Mouse (Mus musculus) liver, embryonic 11.5 days (tissue): Measurements from ENCODE around the gene Mplkip. TPM values are rescaled to one million over a fixed set of nuclear protein-coding genes. Genes with fewer than 3 reads are reported as not detected.

Experiments used
- ATAC-seq: fragments of 200-750 bp; cut with Nextera tagmentation; replicated peaks from 2 replicates; pipeline ENCODE4 v1.8.0; 2017; ENCODE audit warnings: moderate number of reproducible peaks, mild to moderate bottlenecking, moderate TSS enrichment, moderate library complexity; ENCODE audit not compliant: low FRiP score
- DNase-seq: peaks from one replicate; pipeline ENCODE4 v3.0.0-alpha.2; 2017; ENCODE audit warnings: low spot score
- H3K27ac ChIP-seq: fragments of 300-500 bp; sonication (generic); 2 replicates; pipeline ENCODE4 v1.5.1; 2014; ENCODE audit warnings: mild to moderate bottlenecking, low read depth, low read length, control low read depth
- H3K27me3 ChIP-seq: fragments of 300-500 bp; sonication (generic); replicated peaks from 2 replicates; pipeline ENCODE4 v1.6.1; 2014; ENCODE audit warnings: low read length, mixed read lengths; ENCODE audit not compliant: control insufficient read depth, insufficient read depth
- H3K36me3 ChIP-seq: fragments of 300-500 bp; sonication (generic); 2 replicates; pipeline ENCODE4 v1.6.1; 2014; ENCODE audit warnings: mild to moderate bottlenecking, low read length, moderate library complexity, mixed read lengths; ENCODE audit not compliant: control insufficient read depth, insufficient read depth
- H3K4me1 ChIP-seq: fragments of 300-500 bp; sonication (generic); replicated peaks from 2 replicates; pipeline ENCODE4 v1.6.1; 2014; ENCODE audit warnings: low read length, mixed read lengths; ENCODE audit not compliant: control insufficient read depth, insufficient read depth
- H3K4me2 ChIP-seq: fragments of 300-500 bp; sonication (generic); 2 replicates; pipeline ENCODE4 v1.6.1; 2014; ENCODE audit warnings: mild to moderate bottlenecking, control low read depth, moderate library complexity
- H3K4me3 ChIP-seq: fragments of 300-500 bp; sonication (generic); 2 replicates; pipeline ENCODE4 v1.5.1; 2014; ENCODE audit warnings: low read depth, low read length, control low read depth
- H3K9ac ChIP-seq: fragments of 300-500 bp; sonication (generic); 2 replicates; pipeline ENCODE4 v1.6.1; 2014; ENCODE audit warnings: low read depth, low read length, control low read depth
- H3K9me3 ChIP-seq: fragments of 300-500 bp; sonication (generic); 2 replicates; pipeline ENCODE4 v1.6.1; 2016; ENCODE audit warnings: low read length, inconsistent platforms, mixed read lengths; ENCODE audit not compliant: control insufficient read depth
- WGBS: fragments of 180-500 bp; shearing (Covaris S2); extraction: QIAGEN DNeasy Blood & Tissue Kit; methylation state at CpG from one replicate; pipeline ENCODE4 v1.1.7; 2014; 5-methylcytosine and 5-hydroxymethylcytosine counted together
- polyA plus RNA-seq: library from polyadenylated mRNA; unstranded; fragments of >200 nt; fragmentation: Nextera tagmentation; extraction: Ambion mirVana; gene quantifications from 2 replicates; pipeline ENCODE4 v1.2.1, GENCODE M21; 2014

Mplkip gene
- 55.7 and 63.6 TPM in 2 replicates for polyA plus RNA-seq

- ATAC-seq, result peak; percentile 97
- under 1% methylated on average over 65 of the region's 66 CpGs for WGBS
These were observed at the start of gene Mplkip, which contains the start of gene Sugct for GRCm38 (mm10) chr13:17694911-17695699. Mplkip (plus strand) TSS chr13:17695192. Sugct (minus strand) TSS chr13:17695553.

DNA sequence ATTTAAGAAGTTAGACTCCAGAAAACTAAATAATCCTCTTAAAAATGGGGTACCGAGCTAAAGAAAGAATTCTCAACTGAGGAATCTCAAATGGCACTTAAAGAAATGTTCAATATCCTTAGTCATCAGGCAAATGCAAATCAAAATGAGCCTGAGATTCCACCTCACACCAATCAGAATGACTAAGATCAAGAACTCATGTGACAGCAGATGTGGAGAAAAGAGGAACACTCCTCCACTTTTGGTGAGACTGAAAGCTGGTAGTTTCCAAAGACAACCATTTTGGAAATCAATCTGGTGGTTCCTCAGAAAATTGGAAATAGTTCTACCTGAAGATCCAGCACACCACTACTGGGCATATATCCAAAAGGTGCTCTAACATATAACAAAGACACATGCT is 27.6 kb upstream of the Mplkip start:
- Histone ChIP-seq H3K4me2 (no peak overlapping the region), H3K27ac (no peak overlapping the region), H3K27me3 (no peaks in the 10 kb centered on the region), H3K9ac (no peak overlapping the region), H3K4me1 (no peaks in the 10 kb centered on the region), H3K36me3 (no peaks in the 10 kb centered on the region), H3K9me3 (no peaks in the 10 kb centered on the region), H3K4me3 (no peak overlapping the region)
- no peak for DNase-seq
- WGBS, result 83% methylated on average over 1 of the region's 1 CpGs
- no peak for ATAC-seq

More at GRCm38 (mm10) chr13:17694911-17695699, at the start of gene Mplkip, which contains the start of gene Sugct:
- Histone ChIP-seq H3K4me3 (peak within 1 kb of the TSS; percentile 83), H3K9me3 (no peaks in the 10 kb centered on the region), H3K27me3 (no peaks in the 10 kb centered on the region), H3K36me3 (no peaks in the 10 kb centered on the region), H3K4me2 (peak within 1 kb of the TSS; percentile 71), H3K27ac (peak within 1 kb of the TSS; percentile 92), H3K4me1 (peaks cover 4% of the 10 kb centered on the region; the same call in 1 of the 2 replicates), H3K9ac (peak within 1 kb of the TSS; percentile 95)
- DNase-seq, result peak; percentile 100

- Histone ChIP-seq H3K9ac (no peak overlapping the region), H3K27me3 (no peaks in the 10 kb centered on the region), H3K9me3 (no peaks in the 10 kb centered on the region), H3K4me2 (no peak overlapping the region), H3K27ac (no peak overlapping the region), H3K4me3 (no peak overlapping the region), H3K36me3 (no peaks in the 10 kb centered on the region), H3K4me1 (no peaks in the 10 kb centered on the region)
- ATAC-seq (peak; percentile 76), DNase-seq (no peak)
- WGBS, result 49% methylated on average over 1 of the region's 1 CpGs
These were observed 23.9 kb upstream of the Mplkip start for GRCm38 (mm10) chr13:17671122-17671521.

- Histone ChIP-seq H3K36me3 (no peaks in the 10 kb centered on the region), H3K4me2 (no peak overlapping the region), H3K27ac (no peak overlapping the region), H3K4me1 (peaks cover 4% of the 10 kb centered on the region; the same call in 1 of the 2 replicates), H3K9me3 (no peaks in the 10 kb centered on the region), H3K4me3 (no peak overlapping the region), H3K9ac (no peak overlapping the region), H3K27me3 (no peaks in the 10 kb centered on the region)
- no peak for DNase-seq
- no peak for ATAC-seq
These were observed 5.5 kb upstream of the Mplkip start for GRCm38 (mm10) chr13:17689461-17689860.

DNA sequence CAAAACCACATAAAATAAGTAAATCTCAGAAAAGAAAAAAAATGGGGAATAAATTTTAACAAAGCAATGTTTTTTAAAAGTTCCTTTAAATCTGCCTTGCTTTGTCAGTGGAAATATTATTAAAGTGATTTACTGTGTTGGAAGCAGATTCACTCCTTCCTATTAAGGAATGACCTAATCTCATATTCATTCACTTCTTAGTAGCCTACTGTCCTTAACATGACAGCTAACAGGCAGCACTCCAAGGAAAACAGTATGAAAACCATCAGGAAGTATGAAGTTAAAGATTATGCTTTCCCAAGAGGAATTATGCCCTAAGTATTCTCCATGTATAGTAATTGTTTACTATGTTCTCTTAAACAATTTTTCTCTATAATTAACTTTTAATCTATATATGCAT is 4.3 kb upstream of the Mplkip start:
- Histone ChIP-seq H3K4me2 (no peak overlapping the region), H3K4me1 (peaks cover 4% of the 10 kb centered on the region; the same call in 1 of the 2 replicates), H3K4me3 (no peak overlapping the region), H3K36me3 (no peaks in the 10 kb centered on the region), H3K27ac (no peak overlapping the region), H3K9me3 (no peaks in the 10 kb centered on the region), H3K9ac (no peak overlapping the region), H3K27me3 (no peaks in the 10 kb centered on the region)
- ATAC-seq, result no peak
- DNase-seq, result no peak

GRCm38 (mm10) chr13:17691436-17691835 is 3.6 kb upstream of the Mplkip start:
- Histone ChIP-seq H3K4me1 (peaks cover 4% of the 10 kb centered on the region; the same call in 1 of the 2 replicates), H3K9ac (no peak overlapping the region), H3K9me3 (no peaks in the 10 kb centered on the region), H3K27me3 (no peaks in the 10 kb centered on the region), H3K36me3 (no peaks in the 10 kb centered on the region), H3K27ac (no peak overlapping the region), H3K4me3 (no peak overlapping the region), H3K4me2 (no peak overlapping the region)
- no peak for DNase-seq
- no peak for ATAC-seq
- WGBS, result 53% methylated on average over 1 of the region's 1 CpGs

- Histone ChIP-seq H3K27ac (no peak overlapping the region), H3K4me1 (peaks cover 4% of the 10 kb centered on the region; the same call in 1 of the 2 replicates), H3K36me3 (no peaks in the 10 kb centered on the region), H3K27me3 (no peaks in the 10 kb centered on the region), H3K4me3 (peak overlapping the region; percentile 66; the same call in 1 of the 2 replicates), H3K9ac (0 out of 2 replicates have a peak overlapping the region, but pooled peaks have one; percentile 14), H3K4me2 (peak overlapping the region; percentile 69), H3K9me3 (no peaks in the 10 kb centered on the region)
- DNase-seq (no peak), ATAC-seq (no peak)
- 65% methylated on average over 5 of the region's 5 CpGs for WGBS
These were observed 1.2 kb upstream of the Mplkip start for GRCm38 (mm10) chr13:17693816-17694215.

DNA sequence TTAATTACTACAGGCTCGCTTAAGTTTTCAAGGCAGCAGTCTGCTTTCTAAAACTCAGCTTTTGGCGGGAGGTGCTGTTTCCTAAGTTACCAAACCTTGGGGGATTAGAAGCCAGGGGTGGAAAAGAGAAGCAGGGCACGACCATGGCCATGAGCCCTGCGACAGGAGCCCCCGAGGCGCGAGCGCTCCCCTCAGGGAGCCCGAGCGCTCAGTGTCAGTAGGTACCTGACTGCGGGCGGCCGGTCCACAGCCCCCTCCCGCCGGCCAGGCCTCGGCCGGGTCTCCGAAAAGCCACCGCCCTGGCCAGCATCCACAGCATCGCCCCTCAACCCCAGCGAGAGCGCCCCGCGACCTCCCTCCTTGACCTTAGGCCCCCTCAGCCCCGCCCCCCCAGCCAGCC is 578 bp upstream of the Mplkip start:
- Histone ChIP-seq H3K4me2 (peak overlapping the region; percentile 69), H3K4me1 (peaks cover 4% of the 10 kb centered on the region; the same call in 1 of the 2 replicates), H3K4me3 (peak overlapping the region; percentile 66), H3K27me3 (no peaks in the 10 kb centered on the region), H3K9me3 (no peaks in the 10 kb centered on the region), H3K27ac (peak overlapping the region; percentile 74; the same call in 1 of the 2 replicates), H3K9ac (peak overlapping the region; percentile 72), H3K36me3 (no peaks in the 10 kb centered on the region)
- DNase-seq (no peak), ATAC-seq (peak; percentile 66)
- WGBS, result 3% methylated on average over 20 of the region's 25 CpGs
